Mouse (Mus musculus) heart, postnatal 36 days (tissue): ENCODE results near the gene Vps26b. TPM values are rescaled to one million over a fixed set of nuclear protein-coding genes. Genes with fewer than 3 reads are reported as not detected.

Experiments used
- DNase-seq, 2 experiments: peaks; one replicate each; pipeline ENCODE4 v3.0.0; 2021 to 2022
- intact Hi-C: fragments of 180-260 bp; cut with DNase I; formaldehyde crosslinking; loops from one replicate; pipeline ENCODE4 v1.15.1; 2025
- total RNA-seq, 2 experiments: library from RNA; stranded (reverse); gene quantifications; 2 replicates each; pipeline ENCODE4 v1.2.3; 2021

The Vps26b gene
- 10 to 100 TPM; 30.5 to 32.2 TPM for total RNA-seq

DNA sequence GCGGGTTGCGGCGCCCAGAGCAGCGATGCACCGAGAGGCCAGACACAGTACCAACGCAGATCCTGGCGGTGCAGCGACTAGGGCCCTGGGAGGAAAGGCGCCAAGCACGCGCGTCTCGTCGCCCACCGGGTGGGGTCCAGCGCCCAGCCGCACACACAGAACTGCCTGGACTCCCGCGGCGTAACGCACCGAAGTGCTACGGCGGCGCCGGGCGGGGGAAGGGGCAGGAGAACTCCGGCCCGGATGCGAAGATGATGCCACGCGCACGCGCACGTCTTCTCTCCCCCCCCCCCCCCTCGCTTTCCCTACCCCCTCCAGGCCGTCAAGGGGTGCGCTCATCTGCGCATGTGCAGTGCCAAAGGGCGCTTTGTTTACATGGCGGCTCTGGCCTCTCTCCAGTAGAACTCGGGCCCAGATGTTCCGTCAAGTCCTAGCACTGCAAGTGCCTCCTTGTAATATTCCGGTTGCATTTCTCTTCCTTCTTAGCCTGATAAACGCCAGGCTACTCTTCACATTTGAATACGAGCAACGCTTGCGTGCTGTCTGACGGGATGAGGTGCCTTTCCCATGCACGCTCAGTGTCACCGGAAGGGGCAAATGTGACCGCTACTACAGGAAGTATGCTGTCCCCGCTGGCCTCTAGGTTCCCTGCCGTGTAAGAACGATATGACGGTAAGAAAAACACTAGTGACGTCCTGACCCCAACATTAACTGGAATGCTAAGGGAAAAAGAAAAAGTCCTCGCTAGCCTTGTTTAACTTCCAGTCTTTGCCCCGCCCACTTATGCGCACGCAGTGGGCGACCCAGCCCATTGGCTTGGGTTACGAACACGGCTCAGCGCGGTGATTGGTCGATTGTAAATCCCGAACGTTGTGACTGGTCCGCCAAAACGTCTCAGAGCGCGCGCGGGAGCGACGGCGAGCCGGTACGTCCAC lies at the start of gene Vps26b, which contains the start of gene Ncapd3:
Vps26b (minus strand) TSS at position 238 of the 935 bp plus-strand sequence.
Ncapd3 (plus strand) TSS at position 348 of the 935 bp plus-strand sequence.
- intact Hi-C loops = loop anchor here (1.0 kb wide), 1 partner anchor 31 kb away; the partner anchor contains the start of genes Acad8 and Thyn1
- DNase-seq = peak; percentile 94 to 97

DNA sequence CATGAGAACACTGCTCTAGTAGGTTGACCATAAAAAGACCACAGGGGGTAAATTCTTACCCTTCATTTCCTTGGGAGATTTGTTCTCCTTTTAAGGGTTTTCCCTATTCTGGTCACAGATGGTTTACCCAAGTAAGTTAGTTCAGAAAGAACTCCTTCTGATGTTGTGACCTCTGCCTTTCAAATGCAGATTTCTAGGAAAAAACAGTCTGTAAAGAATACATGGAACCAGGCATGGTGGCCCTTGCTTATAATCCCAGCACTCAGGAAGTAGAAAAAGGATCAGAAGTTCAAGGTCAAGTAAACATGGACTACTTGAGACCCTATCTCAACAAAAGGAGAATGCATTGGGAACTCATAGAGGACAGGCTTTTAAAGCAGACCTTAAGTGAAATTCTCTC lies 45.9 kb upstream of the Vps26b start:
- intact Hi-C loops = loop anchor here (1.0 to 2.0 kb wide), 2 partner anchors 100 to 251 kb away; no protein-coding TSS in a partner anchor

DNA sequence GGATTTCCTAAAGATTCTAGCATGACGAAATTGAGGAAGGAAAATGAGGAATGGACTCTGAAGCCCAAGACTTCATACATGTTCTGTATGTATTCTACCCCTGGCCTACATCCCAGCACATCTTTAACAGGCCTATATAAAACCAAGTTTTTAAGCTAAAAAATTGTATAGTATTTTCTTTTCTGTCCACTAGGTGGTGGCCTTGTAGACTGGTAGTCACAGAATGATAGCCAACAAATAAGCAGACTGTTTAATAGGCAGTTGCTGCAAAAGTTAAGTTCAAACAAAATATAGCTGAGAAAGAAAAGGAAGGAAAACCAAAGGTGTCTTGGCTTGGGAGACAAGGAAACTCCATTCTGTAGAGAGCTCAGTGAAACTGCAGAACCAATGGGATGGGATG lies 44.8 kb upstream of the Vps26b start:
- DNase-seq = no peak
- intact Hi-C loops = loop anchor here (1.0 to 2.0 kb wide), 3 partner anchors 102 to 252 kb away; no protein-coding TSS in a partner anchor

More for the DNA sequence above, 45.9 kb upstream of the Vps26b start:
- no peak for DNase-seq

DNA sequence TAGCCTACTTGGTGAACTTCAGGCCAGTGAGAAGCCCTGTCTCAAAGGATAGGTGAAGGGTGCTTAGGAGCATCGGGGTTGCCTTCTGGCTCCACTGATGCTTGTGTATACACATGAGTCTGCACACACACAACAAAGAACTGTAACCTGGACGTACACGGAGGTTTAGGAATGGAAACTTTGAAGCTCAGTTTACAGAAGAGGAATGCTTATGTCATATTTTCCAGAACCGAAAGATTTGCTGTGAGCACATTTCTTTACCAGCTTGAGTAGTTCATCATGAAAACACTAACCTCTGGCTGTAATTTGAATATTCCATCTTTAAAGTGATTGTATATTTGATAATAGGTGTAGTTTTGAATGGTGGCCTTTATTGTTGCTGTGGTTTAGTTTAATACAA lies 41.0 kb upstream of the Vps26b start:
- intact Hi-C loops = no loop called here
- DNase-seq = no peak

DNA sequence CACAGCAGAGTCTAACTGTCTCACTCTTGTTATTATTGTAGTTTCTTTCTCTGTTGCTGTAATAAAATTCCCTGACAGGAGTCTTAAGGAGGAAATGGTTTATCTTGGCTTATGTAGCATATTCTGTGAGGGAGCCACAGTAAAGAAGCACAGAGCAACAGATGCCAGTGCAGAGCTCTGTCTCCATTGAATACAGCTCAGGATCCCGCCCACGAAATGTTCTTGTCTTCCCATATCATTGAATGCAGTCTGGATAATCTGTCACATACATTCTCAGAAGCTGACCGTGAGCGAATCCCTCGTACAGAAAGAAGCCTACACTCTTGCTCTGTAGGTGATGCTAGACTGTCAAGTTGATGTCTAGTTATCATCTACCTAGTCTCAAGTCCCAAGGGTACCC lies 28.5 kb upstream of the Vps26b start:
- intact Hi-C loops = no loop called here
- no peak for DNase-seq

DNA sequence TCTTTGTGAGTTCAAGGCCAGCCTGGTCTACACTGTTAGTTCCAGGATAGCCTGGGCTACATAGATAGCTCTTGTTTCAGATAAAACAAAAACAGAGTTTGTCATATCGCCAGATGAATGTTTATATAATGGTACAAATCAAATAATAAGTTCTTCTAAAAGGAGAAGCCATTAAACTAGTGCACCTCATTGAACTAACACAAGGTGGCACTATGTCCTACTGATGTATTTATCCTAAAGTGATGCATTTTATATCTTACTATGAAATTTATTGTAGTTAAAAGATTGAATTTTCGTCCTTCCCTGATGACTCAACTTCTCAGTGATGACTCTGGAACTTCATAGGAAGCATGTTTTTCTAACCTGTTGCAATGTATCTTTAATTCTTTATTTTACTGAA lies 19.6 kb upstream of the Vps26b start:
- intact Hi-C loops = no loop called here
- DNase-seq = no peak

DNA sequence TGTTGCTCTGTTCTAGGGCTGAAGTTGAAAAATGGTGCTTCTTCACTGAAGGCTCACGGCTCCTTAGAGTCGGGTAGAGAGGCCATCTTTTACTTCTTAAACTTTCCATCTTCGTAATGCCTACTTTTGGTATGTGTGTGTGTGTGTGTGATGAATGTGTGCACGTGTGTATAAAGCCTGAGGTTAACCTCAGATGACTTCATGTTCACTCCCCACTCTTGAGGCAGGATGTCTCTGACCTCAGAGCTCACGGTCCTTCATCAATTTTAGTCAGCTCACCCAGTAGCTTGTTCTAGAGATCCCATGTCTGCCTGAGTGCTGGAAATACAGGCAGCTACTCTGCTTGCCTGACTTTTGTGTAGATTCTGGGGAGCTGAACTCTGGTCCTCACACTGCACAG lies 14.0 kb upstream of the Vps26b start:
- no peak for DNase-seq
- intact Hi-C loops = no loop called here

DNA sequence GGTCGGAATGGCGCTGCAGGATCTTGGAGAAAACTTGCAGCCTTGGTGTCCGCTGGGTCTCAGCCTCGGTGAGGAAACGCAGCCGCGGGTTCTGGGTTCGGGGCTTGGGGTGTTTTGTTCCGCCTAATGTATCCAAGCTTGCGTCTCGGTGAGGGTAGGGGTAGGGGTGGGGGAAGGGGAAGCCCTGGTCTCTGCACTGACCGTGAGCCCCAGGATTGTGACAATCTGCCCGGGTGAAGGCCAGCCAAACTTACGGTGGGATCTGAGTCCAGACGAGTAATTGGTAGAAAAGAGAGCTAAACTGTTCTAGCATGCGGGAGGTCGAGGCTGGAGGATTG lies 867 bp upstream of the Vps26b start:
- no peak for DNase-seq
- intact Hi-C loops = loop anchor here (1.0 kb wide), 1 partner anchor 31 kb away; the partner anchor contains the start of genes Acad8 and Thyn1

DNA sequence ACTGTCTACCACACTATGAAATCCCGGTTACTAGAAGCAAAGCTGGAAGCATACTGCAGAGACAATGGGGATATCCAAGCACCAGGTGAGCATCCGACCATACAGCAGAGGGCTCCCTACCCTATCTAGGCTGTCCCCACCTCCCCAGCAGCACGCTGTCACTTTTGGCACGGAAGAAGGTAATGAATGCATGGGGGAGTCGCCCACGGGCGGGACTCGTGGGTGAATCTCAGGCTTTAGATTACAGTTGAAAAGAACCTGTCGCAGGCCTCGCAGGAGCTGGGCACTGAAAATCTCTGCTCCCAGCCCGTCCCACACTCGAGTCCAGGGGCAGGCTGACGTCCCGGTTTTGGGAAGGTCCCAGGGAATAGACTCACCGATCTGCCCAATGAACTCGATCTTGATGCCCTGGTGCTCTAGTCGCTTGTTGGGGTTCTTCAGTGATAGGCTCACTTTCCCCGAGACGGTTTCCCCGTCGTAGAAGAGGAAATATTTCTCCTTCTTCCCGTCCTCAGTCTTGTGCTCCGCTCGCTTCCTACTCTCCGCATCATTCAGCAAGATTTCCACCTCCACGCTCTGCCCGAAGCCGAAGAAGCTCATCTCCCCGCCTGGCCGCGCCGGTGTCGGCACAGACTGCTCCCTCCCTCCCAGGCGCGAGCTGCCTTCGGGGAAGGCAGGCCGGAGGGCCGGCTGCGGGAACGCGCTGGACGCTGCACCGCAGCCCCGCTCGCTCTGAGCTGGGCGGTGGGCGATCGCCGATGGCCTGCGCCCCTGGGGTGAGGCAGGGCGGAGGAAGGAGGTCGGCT lies 640 bp downstream of the Vps26b start:
- DNase-seq = peak; percentile 31 to 36
- intact Hi-C loops = no loop called here

DNA sequence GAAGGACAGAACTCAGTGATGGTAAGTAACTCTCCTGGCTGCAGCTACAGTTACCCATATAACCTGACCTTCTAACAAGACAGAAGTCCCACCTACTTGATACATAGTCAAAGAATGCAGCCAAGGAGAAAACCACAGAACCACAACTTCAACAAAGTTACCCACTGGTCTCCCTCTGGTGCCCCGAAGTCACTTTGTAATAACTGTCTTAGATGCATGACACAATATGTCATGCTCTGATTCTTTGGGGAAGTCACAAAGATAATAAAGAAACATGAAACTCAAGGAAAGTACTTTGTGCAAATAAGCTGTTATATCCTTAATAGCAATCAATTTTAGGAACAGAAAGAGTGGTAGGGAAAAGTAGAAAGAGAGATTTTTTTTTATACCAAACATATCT lies 3.2 kb downstream of the Vps26b start:
- no peak for DNase-seq
- intact Hi-C loops = no loop called here

DNA sequence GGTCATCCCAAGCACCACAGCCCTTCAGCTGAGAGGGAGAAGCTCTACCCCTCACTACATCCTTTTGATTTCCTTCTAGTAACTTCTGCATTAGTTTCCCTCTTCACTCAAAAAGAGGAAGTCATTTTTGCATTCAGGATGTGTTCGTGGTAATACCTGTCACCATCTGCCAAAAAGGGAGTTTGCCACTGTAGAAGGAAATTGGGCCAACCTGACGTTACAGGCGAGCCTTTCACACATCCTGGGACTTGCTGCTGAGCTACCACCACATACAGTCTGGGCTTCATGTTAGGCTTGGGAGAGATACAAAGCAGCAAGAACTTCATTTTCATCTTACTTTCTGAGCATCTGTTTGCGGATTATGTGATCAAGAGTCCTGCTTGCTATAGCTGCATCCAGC lies 6.2 kb downstream of the Vps26b start:
- DNase-seq = no peak
- intact Hi-C loops = no loop called here

DNA sequence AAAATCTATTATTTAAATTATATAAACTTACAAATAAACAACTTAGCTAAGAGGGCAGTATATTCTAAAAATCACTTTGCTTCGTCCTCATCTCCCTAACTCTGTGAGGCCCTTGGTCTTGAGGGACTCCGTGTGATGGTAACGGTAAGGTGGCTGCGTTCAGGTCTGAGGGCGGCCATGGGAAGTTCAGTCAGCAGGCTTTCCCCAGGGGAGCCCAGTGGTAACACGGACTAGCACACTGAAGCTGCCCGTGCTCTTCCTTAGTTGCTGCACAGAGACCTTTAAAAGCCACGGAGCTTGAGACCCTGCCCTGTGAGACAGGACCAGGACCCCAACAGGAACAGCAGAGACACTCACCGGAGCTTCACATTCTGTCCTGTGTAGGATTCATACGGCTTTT lies 10.9 kb downstream of the Vps26b start:
- DNase-seq = no peak
- intact Hi-C loops = no loop called here

DNA sequence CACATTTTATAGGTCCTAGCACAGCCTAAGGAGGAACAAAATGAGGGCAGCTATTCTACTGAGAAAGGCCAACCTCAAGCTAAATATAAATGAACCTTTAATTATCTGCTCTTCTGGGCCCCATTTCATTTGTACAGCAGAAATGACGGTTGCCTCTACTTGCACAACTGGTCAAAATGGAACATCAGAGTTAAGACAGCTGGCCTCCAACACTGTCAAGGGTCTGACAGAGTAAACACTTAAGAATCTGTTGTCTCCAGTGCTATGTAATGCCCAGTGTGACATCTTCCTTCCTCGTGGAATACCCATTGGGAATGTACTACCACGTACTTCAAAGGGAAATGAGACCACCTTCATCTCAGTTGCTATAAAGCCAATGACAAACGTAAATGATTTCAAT lies 18.3 kb downstream of the Vps26b start:
- intact Hi-C loops = no loop called here
- DNase-seq = no peak

DNA sequence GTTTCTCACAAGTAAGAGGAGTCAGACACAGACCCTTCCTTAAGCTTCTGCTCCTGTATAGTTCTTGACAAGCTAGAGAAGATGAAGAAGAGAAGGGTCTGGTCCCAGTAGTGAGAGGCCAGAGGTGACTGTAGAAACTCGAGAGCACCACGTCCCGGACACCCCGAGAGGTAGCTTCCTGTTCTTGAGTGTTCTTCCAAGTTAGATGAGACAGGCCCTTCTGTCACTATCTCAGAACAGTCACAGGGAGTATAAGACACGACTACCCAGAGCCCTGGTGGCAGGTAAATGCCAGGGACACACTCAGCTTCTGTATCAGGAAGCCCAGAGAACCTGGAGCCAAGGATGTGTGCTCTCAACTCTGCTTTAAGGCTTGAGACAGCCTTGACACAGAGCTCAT lies 20.6 kb downstream of the Vps26b start:
- intact Hi-C loops = no loop called here
- no peak for DNase-seq

DNA sequence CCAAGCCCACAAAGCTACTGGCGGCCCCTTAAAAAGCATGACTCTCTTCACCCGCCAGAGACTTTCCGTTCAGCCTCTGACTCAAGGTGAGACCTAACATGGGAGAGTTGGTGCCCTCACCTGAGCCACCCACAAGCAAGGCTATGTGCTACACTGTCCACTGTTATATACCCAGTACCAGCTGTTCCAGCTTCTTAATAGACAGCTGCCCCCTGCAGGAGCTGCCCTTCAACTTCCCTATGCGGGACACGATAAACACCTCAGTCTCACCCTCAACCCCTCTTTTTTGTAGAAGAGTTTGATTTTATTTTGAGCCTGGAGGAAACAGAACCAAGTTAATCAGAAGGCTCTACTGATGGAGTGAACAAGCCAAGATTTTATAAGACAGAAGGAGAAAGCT lies 23.0 kb downstream of the Vps26b start:
- intact Hi-C loops = no loop called here
- no peak for DNase-seq

DNA sequence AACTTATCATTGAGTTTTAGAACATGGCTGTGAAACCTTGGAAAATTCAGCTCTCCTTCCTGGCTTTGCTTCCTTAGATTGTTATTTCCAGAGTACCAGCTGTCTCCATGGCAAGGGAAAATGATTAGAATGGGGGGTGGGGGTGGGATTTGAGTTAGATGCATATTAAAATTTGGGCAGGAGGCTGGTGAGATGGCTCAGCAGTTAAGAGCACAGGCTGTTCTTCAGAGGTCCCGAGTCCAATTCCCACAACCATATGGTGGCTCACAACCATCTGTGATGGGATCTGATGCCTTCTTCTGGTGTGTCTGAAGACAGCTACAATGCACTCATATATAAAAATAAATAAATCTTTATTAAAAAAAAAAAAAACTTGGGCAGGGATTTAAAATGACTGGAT lies 23.9 kb downstream of the Vps26b start:
- intact Hi-C loops = no loop called here
- no peak for DNase-seq

DNA sequence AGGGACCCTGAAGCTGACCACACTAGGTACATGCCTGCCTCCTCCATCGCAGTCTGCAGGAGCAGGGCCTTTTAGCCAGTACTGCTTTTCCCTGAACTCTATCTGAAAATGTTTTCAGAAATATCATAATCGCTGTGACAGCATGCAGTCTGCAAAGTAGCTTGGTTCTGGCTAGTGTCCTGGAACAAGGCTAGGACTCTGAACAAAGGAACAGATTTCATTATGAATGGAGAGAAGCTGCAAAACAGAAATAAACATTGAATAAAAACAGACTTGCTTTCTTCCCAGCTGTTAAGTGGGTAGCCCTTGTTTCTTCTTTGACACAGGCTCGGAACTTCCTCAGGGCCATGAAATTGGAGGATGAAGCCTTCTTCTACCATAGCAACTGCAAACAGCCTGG lies 24.6 kb downstream of the Vps26b start:
- intact Hi-C loops = no loop called here

DNA sequence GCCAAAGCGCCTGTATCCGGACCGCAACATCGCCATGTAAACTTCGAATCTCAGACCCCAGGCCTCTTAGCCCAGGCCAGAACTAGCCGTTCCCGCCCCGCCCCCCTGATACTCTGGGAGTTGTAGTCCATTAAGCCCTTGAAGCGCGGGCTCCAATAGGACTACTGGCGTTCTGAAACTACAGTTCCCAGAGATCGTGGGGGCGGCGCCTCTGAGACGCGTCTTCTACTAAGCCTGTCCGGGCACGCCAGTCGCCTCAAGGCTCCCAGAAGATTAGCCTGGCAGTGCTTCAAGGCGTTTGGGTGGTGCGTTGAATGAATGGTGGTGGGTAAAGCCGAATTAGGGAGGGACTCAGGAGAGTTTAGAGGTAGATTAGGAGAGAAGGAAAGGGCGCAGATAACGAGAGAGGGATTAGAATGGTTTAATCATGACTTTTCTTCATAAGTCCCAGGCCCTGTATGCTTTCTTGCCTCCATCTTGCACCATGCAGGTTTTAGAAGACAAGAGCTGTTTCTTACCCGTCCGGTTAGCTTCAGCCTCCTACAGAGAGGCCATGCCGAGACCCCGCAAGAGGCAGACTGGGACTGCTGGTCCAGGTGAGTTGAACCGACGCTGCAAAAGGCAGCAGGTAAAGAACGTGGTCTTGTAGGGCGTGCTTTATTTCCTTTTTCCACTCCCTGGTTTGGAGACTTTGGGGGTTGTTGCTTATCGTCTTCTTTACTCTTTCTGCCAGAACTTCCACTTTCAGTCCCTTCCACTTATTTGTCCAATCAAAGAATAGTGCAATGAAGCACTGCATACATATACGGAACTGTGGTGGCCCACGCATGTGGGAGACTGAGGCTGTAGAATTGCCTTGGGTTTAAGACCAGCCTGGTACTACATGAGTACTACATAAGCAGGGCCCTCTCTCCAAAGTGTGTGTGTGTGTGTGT lies 30.1 kb downstream of the Vps26b start, which contains the start of the genes Acad8 and Thyn1:
Acad8 (minus strand) TSS at position 106 of the 935 bp plus-strand sequence.
Thyn1 (plus strand) TSS at position 250 of the 935 bp plus-strand sequence.
- peak; percentile 90 to 91 for DNase-seq
- intact Hi-C loops = loop anchor here (1.0 kb wide), 1 partner anchor 31 kb away; the partner anchor contains the start of genes Ncapd3 and Vps26b

More for the DNA sequence above, 24.6 kb downstream of the Vps26b start:
- DNase-seq = no peak

DNA sequence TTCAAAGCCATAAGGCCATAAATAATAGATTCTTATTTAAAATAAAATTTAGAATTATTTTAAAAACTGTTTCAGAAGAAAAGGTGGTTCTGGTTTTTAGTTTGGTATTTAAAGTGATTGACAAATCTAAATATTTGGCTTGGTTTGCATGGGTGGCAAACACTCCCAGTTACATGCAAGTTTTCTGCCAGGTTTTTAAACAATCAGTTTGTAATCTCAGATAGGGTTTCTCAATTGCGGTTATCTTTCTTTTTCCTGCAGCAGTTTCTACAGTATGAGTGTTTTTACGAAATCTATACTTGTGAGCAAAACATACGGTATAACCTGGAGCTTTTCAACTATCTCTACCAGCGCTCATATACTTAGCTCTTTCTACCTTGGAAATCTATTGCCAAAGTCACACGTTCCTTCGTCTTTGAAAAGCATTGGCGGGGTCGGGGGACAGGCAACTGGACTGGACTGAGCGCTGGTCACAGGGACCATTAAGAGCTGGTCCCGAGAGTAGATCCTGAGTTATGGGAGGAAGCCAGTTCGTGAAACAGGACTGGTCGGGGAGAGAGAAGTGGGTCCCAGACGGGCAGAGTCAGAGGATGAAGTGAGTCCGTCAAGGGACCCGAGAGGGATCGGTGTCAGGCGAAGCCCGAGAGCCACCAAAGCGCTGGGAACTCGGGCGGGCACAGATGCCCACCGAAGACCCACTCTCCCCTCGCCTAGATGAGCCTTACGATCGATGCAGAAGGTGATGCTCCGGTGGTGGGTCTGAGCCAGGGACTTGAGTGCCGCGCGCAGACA lies 31.0 kb downstream of the Vps26b start:
- intact Hi-C loops = loop anchor here (1.0 kb wide), 1 partner anchor 31 kb away; the partner anchor contains the start of genes Ncapd3 and Vps26b
- DNase-seq = no peak
